Mouse (Mus musculus) ES-E14 (cell line): ENCODE data around the gene Abcg8.

ENCODE experiments used
- CHD2 ChIP-seq: IDR thresholded peaks from 2 replicates; pipeline ENCODE4 v1.6.1; 2014; ENCODE audit warnings: mild to moderate bottlenecking, low read depth, low read length, inconsistent platforms
- MAFK ChIP-seq: IDR thresholded peaks from 2 replicates; pipeline ENCODE4 v1.6.1; 2014; ENCODE audit warnings: mild to moderate bottlenecking, low read depth, low read length, inconsistent platforms; ENCODE audit not compliant: insufficient read depth
- ZC3H11A ChIP-seq: IDR thresholded peaks from 2 replicates; pipeline ENCODE4 v1.6.1; 2012; ENCODE audit warnings: low read depth, mild to moderate bottlenecking, inconsistent platforms, low read length, borderline replicate concordance
- ZNF384 ChIP-seq: IDR thresholded peaks from 2 replicates; pipeline ENCODE4 v1.6.1; 2012; ENCODE audit warnings: low read depth, low read length, inconsistent platforms

DNA sequence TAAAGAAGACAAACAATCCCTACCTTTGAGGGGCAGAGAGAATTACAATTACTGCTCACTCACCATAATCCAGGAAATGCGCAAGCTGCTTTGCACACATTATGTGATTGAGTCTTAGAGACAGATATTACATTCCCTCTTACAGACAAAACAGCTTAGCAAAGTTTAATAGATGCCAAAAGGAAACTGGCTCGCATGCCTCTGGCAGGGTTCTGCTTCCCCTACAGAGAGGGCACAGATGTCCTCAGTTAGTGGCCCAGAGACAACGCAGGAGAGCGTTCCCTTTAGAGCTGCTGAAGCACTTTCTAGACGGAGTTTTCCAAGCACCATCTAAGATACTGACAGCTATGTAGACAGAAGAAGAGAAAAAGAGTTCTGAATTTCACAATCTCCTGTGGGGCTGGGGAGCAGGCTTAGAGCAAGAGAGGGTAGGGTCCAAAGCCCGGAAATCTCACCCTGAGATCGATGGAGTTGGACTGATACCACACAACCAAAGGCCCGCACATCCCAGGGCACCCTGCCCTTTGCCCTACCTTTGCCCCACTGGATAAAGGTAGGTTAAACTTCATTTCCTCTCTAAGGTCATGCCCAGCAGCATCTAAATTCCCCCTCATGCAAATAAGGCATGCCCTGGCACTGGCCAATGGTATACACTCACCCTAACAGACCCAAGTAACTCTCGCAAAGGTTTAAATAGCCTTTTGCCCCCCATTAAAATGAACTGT, 62.1 kb downstream of the Abcg8 start:
- TF ChIP-seq MAFK = no peak
- TF ChIP-seq ZNF384 = no peak
- no peak for TF ChIP-seq ZC3H11A
- TF ChIP-seq CHD2 = no peak
